Mouse (Mus musculus): ENCODE results near the gene Krt5. TPM values are rescaled to one million over a fixed set of nuclear protein-coding genes. Genes with fewer than 3 reads are reported as not detected.
"Not testable (repeated sequence)": the region's sequence is repeated elsewhere in the genome, so short reads cannot be mapped to it uniquely, and the experiment has no call there.

Krt5 gene
- total RNA-seq, 2 experiments from 2014 or later: 0.15 to 0.47 TPM

DNA sequence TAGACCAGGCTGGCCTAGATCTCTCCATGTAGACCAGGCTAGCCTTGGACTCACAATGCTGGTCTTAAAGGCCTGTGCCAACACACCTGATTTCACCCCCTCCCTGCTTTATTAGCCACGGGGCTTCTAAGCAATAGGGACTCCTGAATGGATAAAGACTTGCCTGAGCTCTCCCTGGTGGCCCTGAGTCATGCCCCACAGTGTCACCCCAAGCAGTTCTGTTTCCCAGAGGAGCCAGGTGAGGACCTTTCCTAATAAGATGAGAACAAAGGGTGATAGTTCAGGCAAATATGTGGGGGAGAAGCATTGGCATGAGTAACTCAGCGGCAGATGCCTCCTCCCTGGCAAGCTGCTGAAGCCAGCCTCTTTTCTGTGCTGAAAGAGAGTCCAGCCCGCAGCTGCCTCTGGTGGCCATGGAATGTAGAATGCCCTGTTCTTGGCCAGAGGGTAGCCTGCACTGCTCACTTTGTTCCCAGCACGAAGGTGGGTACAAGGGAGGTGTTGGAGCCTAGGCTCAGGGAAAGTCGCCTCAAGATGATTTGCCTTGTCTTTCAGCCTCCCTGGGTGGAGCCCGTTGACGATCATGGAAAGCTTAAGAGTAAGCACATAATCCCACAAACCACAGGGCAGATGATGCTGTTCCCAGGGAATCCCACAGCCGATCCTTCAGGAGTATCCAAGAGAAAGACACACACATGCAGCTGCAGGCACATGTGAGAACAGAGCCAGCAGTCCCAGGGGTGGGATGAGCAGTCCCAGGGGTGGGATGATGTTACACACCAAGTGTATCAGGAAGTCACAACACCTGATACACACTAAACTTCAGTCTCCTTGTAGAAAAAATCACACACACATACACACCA is 15.1 kb downstream of the Krt5 start:
- Histone ChIP-seq H3K4me3 (no peak overlapping the region), H3K27ac (no peak overlapping the region)
- TF ChIP-seq CTCF (conservative IDR thresholded peaks at IDR 0.05): peak; percentile 50
- peak in 1 of 2 experiments; percentile 36 for DNase-seq (ENCODE audit: low spot score in 2 of 2)

DNA sequence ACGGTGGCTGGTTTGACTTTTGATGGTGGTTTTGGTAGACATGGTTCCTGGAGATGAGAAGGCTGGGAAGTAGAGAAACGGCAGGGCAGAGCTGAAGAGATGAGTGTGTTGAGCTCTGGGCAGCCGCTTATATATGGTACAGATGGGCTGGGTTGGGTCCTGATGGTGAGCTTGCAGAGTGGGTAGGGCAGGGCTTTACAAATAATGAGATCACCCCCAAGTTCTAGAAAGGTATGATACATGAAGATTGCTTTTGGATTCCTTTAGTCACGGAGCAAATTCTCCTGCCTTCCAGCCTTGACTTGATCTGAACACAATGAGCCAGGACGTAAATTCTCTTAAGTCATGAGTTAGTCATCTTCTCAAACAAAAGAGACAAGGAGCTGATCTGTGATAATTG is 18.5 kb downstream of the Krt5 start, which contains the start of gene Krt6a:
TSS of gene Krt6a (minus strand) at position 101 of the 400 bp plus-strand sequence.
- H3K4me3 ChIP-seq: no peak within 1 kb of the TSS
- TF ChIP-seq CTCF (conservative IDR thresholded peaks at IDR 0.05): no peak
- no peak for DNase-seq (ENCODE audit: low spot score in 2 of 2)
- H3K27ac ChIP-seq: no peak within 1 kb of the TSS

DNA sequence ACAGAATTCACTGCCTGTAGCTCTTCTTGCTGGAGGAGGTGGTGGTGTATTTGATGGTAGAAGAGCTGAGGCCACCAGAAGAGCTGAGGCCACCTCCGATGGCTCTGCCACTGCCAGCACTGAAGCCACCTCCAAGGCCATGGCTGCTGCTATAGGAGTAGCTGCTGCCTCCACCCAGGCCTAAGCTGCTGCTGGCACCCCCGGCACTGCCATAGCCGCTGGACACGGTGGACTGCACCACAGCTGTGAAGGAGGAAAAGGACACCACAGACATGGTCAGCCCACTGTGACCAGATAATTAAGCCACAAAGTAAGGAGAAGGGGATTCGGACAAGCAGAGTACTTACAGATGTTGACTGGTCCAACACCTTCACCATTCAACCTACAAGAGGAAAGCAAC is 22.2 kb downstream of the Krt5 start:
- not testable (repeated sequence) for H3K27ac ChIP-seq; DNase-seq (ENCODE audit: low spot score in 2 of 2); H3K4me3 ChIP-seq

DNA sequence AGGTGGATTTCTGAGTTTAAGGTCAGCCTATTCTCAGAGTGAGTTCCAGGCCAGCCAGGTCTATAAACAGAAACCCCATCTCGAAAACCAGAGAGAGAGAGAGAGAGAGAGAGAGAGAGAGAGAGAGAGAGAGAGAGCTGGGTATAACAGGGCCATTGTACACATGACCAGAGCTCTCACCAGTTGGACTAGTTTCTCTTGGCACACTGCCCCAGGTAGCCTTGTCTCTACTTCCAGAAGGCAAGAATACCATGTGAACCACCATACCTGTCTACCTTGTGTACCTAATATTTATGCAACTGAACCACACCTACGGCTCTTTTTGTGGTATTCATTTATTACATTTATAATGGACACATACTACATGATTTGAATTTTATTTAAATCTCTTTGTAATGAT is 24.5 kb downstream of the Krt5 start:
- Histone ChIP-seq H3K27ac (no peak overlapping the region), H3K4me3 (no peak overlapping the region)
- no peak for DNase-seq (ENCODE audit: low spot score in 2 of 2)
- no peak for TF ChIP-seq CTCF (conservative IDR thresholded peaks at IDR 0.05)

DNA sequence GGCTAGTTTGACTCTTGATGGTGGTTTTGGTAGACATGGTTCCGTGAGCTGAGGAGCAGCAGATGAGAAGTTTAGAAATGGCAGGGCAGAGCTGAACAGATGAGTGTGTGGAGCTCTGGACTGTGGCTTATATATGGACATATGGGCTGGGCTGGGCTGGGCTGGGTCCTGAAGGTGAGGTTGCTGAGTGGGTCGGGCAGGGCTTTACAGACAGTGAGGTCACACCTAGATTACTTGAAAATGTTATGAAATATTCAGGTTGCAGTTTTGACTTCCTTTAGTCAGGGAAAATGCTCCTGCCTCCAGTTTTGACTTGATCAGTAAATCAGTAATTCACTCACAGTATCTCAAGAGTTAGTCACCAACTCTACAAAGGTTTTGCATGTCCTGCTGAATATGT is 32.5 kb downstream of the Krt5 start, which contains the start of gene Krt6b:
TSS of gene Krt6b (minus strand) at position 101 of the 400 bp plus-strand sequence.
- Histone ChIP-seq H3K4me3 (no peak within 1 kb of the TSS), H3K27ac (no peak within 1 kb of the TSS)
- no peak for DNase-seq (ENCODE audit: low spot score in 2 of 2)
- no peak for TF ChIP-seq CTCF (conservative IDR thresholded peaks at IDR 0.05)

DNA sequence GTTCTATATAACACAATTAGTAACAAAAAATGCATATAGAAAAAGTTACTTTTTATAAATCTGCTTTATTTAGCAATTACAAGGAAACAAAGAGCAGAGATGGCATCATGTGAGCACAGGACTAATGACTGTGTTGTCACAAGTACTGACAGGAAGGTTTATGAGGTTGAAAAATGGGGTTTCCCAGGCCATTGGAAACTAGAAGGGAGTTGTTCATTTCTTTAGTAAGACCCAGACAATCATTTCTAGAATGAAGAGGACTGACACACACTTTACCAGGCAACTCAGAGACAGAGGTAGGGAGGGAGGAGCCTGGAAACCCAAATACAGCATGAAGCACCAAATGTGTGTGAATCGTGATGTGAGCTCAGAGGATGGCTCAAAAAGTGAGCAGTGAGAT is 36.7 kb downstream of the Krt5 start:
- DNase-seq (ENCODE audit: low spot score in 2 of 2): no peak
- Histone ChIP-seq H3K4me3 (no peak overlapping the region), H3K27ac (no peak overlapping the region)
- no peak for TF ChIP-seq CTCF (conservative IDR thresholded peaks at IDR 0.05)

Small RNA genes lying within 50 kb of the gene (microRNA-seq; reads per million reads assigned to microRNA genes)
- gene Gm44323 (0 reads per million in 2 experiments), gene Gm44342 (0 reads per million in 2 experiments), gene Gm44383 (0 reads per million in 2 experiments)

Other genes starting within 250 kb of the Krt5 start
- gene Krt81, start 249.1 kb downstream of the Krt5 start, total RNA-seq (2021): not detected
- not detected for gene Krt86, start 239.4 kb downstream of the Krt5 start, total RNA-seq (2021)
- gene Krt83, start 221.4 kb downstream of the Krt5 start, total RNA-seq (2021): not detected
- gene Gm49425, start 195.6 kb downstream of the Krt5 start, total RNA-seq (2021): not detected
- not detected for gene Krt84, start 180.1 kb downstream of the Krt5 start, total RNA-seq (2021)
- not detected for gene Krt82, start 162.2 kb downstream of the Krt5 start, total RNA-seq (2021)
- not detected for gene Krt90, start 149.9 kb downstream of the Krt5 start, total RNA-seq (2021)
- gene Krt75, start 139.0 kb downstream of the Krt5 start, total RNA-seq (2021): not detected
- gene Gm5414, start 84.7 kb downstream of the Krt5 start, total RNA-seq (2021): not detected
- gene Gm5478, start 65.5 kb downstream of the Krt5 start, total RNA-seq (2021): not detected
- not detected for gene Krt6b, start 32.6 kb downstream of the Krt5 start, total RNA-seq (2021)
- gene Krt6a, start 18.6 kb downstream of the Krt5 start, total RNA-seq (2021): not detected
- gene Krt71, start 30.2 kb upstream of the Krt5 start, total RNA-seq (2021): not detected
- not detected for gene Krt72, start 73.6 kb upstream of the Krt5 start, total RNA-seq (2021)
- gene Krt73, start 89.4 kb upstream of the Krt5 start, total RNA-seq (2021): 1 to 10 TPM; 6.3 to 8.0 TPM
- gene Krt2, start 105.3 kb upstream of the Krt5 start, total RNA-seq (2021): 1 to 10 TPM; 7.0 to 8.0 TPM
- gene Krt1, start 137.9 kb upstream of the Krt5 start, total RNA-seq (2021): 1 to 10 TPM; 1.6 to 3.9 TPM
- 10 to 100 TPM; 13.3 to 16.2 TPM for gene Krt77, start 156.8 kb upstream of the Krt5 start, total RNA-seq (2021)
- gene Krt76, start 180.0 kb upstream of the Krt5 start, total RNA-seq (2021): not detected
- not detected for gene Krt4, start 211.8 kb upstream of the Krt5 start, total RNA-seq (2021)
- gene Krt79, start 227.4 kb upstream of the Krt5 start, total RNA-seq (2021): not detected
- not detected for gene Krt78, start 241.4 kb upstream of the Krt5 start, total RNA-seq (2021)

Measured in layer of hippocampus, adult 2 months (tissue).